Mouse (Mus musculus) bone marrow, adult 2 months (tissue): ENCODE measurements around the gene Ptchd4. TPM values are rescaled to one million over a fixed set of nuclear protein-coding genes. Genes with fewer than 3 reads are reported as not detected.

Experiments used
- H3K27ac ChIP-seq: fragments of 200-500 bp; 2 replicates; pipeline ENCODE4 v1.5.1; 2012; ENCODE audit warnings: low read depth, mild to moderate bottlenecking, control low read depth, inconsistent platforms, low read length; ENCODE audit not compliant: control insufficient read depth, poor library complexity, insufficient read depth
- H3K4me1 ChIP-seq: fragments of 200-500 bp; 2 replicates; pipeline ENCODE4 v1.6.1; 2011; ENCODE audit warnings: low read length; ENCODE audit not compliant: control insufficient read depth, insufficient read depth
- H3K4me3 ChIP-seq: fragments of 200-500 bp; replicated peaks from 2 replicates; pipeline ENCODE3; 2011; ENCODE audit warnings: mild to moderate bottlenecking, low read depth, low read length, control low read depth; ENCODE audit not compliant: control insufficient read depth
- CTCF ChIP-seq: fragments of 200-500 bp; IDR thresholded peaks from 2 replicates; pipeline ENCODE4 v1.5.1; 2011; ENCODE audit warnings: low read length, control low read depth; ENCODE audit not compliant: control insufficient read depth, insufficient read depth
- POLR2A ChIP-seq: fragments of 200-500 bp; IDR thresholded peaks from 2 replicates; pipeline ENCODE4 v1.6.1; 2011; ENCODE audit warnings: low read depth, mild to moderate bottlenecking, control low read depth, low read length, borderline replicate concordance; ENCODE audit not compliant: control insufficient read depth
- WGBS: fragments of 180-500 bp; shearing (Covaris S2); methylation state at CpG from one replicate; pipeline ENCODE4 v1.1.7; 2018; 5-methylcytosine and 5-hydroxymethylcytosine counted together
- polyA plus RNA-seq: library from polyadenylated mRNA; stranded (reverse); fragments of >200 nt; gene quantifications from 2 replicates; pipeline ENCODE4 v1.2.4, GENCODE M21; 2011; ENCODE audit warnings: low replicate concordance; ENCODE audit not compliant: missing spikeins, insufficient read depth, insufficient read length

Ptchd4 gene
- polyA plus RNA-seq, 1 experiment: not detected

DNA sequence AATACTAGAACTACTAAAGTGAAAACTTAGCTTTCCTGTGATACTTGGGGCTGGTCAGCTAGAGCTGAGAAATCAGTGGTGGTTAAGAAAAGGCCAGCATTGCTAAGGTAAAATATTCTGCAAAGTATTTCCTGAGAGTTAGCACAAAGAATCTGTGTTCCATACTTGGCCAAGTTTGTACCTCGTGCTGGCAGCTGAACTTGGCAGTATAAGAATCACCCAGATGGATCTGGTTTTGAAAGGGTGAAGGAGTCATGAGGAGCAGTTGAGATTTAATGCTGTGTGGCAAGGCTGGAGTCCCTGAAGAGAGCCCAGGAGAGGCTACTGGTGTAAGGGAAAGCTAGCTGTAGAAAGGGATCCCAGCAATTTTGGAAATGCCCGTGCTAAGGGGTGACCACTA lies 140.7 kb downstream of the Ptchd4 start:
- 63% methylated on average over 2 of the region's 2 CpGs for WGBS
- Histone ChIP-seq H3K4me3 (no peak overlapping the region), H3K4me1 (no peaks in the 10 kb centered on the region), H3K27ac (no peak overlapping the region)
- no peak for TF ChIP-seq POLR2A
- TF ChIP-seq CTCF: no peak

DNA sequence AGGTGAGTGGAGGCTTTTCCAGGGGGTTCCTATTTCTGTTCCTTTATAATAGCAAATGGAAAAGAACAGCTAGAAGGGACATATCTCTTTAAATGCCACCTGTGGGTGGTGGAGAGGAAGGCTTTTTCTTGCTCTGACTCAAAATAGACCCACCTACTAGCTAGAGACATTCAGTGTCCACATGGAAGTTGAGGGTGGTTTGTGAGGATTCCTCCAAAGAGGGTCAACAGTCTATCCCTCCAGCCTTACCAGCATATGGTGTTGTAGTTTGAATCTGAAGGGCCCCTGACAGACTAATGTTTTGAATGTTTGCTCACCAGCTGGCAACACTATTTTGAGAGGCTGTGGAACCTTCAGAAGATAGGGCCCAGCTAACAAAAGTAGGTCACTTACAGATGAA lies 147.0 kb downstream of the Ptchd4 start:
- no peak overlapping the region for H3K4me3 ChIP-seq
- TF ChIP-seq CTCF: no peak
- TF ChIP-seq POLR2A: no peak
- no peaks in the 10 kb centered on the region for H3K4me1 ChIP-seq
- no peak overlapping the region for H3K27ac ChIP-seq

DNA sequence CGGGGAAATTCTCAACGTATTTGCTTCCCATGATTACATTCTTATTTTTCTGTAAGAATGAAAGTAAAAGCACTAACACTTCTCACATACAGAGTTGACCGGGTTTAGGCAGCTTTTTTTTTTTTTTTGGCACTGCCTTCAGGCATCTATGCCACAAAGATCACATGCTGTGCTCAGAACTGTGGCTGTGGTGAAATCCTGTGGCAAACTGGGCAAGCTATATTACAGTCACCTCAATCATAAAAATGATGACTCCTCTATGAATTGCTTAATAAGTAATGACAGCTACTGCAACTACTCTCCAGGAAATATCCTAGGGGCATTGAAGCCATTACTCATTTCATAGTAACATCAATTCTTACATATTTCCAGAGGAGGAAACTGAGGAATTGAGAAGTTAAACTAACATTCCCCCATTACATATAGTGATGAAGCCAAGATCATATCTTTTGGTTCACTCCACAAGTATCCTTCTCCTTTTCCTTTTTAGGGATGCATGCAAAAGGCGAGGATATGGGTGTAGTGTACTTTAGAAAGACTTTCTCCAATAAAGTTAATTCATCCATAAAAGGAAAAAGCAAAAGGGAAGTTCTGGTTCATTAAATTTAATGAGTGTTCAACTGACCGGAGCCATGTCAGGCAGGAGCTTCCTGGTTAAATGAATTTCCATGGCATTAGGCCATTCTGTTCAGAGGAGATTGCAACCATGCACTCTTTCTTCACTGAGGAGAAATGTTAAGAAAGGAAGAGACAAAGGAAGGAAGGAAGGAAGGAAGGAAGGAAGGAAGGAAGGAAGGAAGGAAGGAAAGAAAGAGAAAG lies 164.6 kb downstream of the Ptchd4 start:
- Histone ChIP-seq H3K27ac (no peak overlapping the region), H3K4me1 (no peaks in the 10 kb centered on the region), H3K4me3 (no peak overlapping the region)
- TF ChIP-seq POLR2A (no peak), CTCF (no peak)
- WGBS: 72% methylated on average over 5 of the region's 5 CpGs

DNA sequence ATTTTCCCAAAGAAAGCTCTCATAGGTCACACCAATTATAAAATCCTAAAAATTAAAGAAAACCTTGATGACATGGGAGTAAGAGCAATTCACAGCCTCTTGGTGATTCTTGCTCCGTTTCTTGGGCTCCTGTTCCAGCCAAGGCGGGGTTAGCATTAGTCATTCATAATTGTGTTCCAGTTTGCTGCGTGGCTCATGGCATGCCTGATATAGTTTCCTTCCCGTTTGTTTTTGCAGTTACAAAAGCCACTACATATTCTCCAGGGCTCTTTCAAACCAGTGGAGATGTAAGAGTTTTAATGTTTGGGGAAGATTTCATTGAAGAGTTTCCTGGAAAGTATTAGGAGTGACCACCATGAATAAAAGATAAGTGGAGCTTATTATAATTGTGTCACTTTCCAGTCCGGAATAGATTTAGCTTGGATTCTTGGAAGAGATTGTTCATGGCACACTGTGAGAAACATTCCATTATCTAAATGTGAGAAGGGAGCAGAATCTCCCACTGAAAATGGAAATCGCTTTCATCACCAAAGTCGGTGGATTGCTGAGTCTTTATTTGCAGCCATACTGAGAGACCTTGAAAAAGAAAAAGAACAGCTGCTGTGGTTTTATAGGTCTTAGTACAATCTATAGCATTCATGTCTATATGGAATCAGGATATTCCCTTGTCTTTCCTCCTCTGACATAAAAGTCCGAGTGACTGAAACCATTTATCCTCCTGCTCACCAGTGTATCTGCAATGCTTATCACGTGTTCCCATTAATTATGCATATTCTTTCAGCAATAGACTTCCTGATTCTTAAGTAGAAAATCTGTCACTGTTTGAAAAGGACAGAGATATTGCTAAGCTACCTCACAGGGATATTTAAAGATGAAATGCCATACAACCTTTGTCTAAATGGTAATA lies 193.9 kb downstream of the Ptchd4 start:
- TF ChIP-seq POLR2A: no peak
- no peak for TF ChIP-seq CTCF
- 67% methylated on average over 9 of the region's 9 CpGs for WGBS
- Histone ChIP-seq H3K4me3 (no peak overlapping the region), H3K27ac (no peak overlapping the region), H3K4me1 (no peaks in the 10 kb centered on the region)

DNA sequence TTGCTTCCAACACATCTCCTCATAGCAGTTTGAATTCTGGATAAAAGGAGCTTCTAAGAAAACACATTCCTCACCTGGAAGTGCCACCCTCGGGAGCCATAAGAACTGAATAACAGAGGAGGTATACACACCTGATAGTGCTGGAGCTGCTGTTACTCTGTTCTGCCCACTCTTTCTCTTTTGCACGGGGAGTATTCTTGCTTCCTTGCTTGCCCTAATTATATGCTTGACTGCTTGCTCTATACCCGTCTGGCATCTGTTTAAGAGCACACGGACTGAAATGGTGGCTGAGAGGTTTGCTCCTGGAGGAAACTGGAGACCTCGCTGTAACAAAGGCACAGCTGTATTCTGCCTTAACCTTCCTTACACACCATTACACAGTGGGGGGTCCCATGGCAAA lies 214.4 kb downstream of the Ptchd4 start:
- 69% methylated on average over 5 of the region's 5 CpGs for WGBS

DNA sequence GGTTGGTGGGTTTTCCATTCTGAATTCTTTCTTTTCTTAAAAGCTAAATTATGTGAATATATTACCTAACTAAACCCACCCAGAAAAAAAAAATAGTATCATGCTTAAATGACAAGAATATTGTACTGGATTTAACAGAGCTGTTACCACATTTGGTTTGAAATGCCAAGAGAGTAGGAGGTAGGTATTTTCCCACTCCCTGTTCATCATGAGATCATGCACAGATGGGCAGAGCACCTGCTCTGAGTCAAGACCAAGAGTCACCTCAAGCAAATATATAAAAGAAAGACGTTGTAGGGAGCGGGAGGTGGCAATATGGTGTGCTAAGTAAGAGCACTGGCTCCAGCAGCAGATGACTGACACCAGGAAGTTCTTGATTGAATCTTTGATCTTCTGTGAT lies 233.8 kb downstream of the Ptchd4 start:
- Histone ChIP-seq H3K27ac (no peak overlapping the region), H3K4me3 (no peak overlapping the region), H3K4me1 (no peaks in the 10 kb centered on the region)
- WGBS: 82% methylated on average over 2 of the region's 2 CpGs
- TF ChIP-seq CTCF: no peak
- no peak for TF ChIP-seq POLR2A

More for the DNA sequence above, 214.4 kb downstream of the Ptchd4 start:
- TF ChIP-seq CTCF (no peak), POLR2A (no peak)
- Histone ChIP-seq H3K4me3 (no peak overlapping the region), H3K4me1 (no peaks in the 10 kb centered on the region), H3K27ac (no peak overlapping the region)
